ENCODE assay signal across 8 mouse cellular contexts in genomic region chr8:108714636-108715415, GRCm38 (mm10).
A peak's percentile ranks its signal among the peaks of the same experiment; 100 is the strongest.
DNase-seq lines count a peak whose midpoint lies in the region; ATAC-seq and TF ChIP-seq lines count a peak whose summit lies in the region.

No protein-coding gene starts in this region.

- H3K27ac ChIP-seq in embryonic fibroblast, embryonic 13.5 days (ENCODE audit: insufficient read depth, low read length), result peak overlapping the region; percentile 97
- H3K27ac ChIP-seq in heart, postnatal 0 days (ENCODE audit: low read depth), result peak overlapping the region; percentile 91

- 0% methylated on average over 47 of the region's 84 CpGs for WGBS in heart, postnatal 0 days

- H3K4me1 ChIP-seq in embryonic fibroblast, embryonic 13.5 days (ENCODE audit: control insufficient read depth, insufficient read depth, low read length), result peaks cover 7% of the 10 kb centered on the region; the same call in 1 of the 2 replicates
- peaks cover 48% of the 10 kb centered on the region for H3K4me1 ChIP-seq in heart, postnatal 0 days (ENCODE audit: control insufficient read depth, insufficient read depth)

- TF ChIP-seq CTCF in Patski (IDR thresholded peaks at IDR 0.05), result no peak
- TF ChIP-seq CTCF in embryonic fibroblast, embryonic 13.5 days (IDR thresholded peaks at IDR 0.05; ENCODE audit: borderline replicate concordance, insufficient read depth, low read length), result no peak
- TF ChIP-seq CTCF in heart, postnatal 0 days (IDR thresholded peaks at IDR 0.05; ENCODE audit: low read depth), result 0 out of 2 replicates have a peak, but pooled peaks have one; percentile 10

- CTCF ChIA-PET in Patski (lab: Charles Lee), result no interaction called here

- peak overlapping the region; percentile 79 for H3K9ac ChIP-seq in heart, postnatal 0 days (replicated peaks; ENCODE audit: low read depth, low read length)

- DNase-seq in B cell, adult 2 months, result peak; percentile 49 to 50
- DNase-seq in Patski (ENCODE audit: low read depth, low spot score), result no peak
- no peak for DNase-seq in heart, postnatal 0 days (ENCODE audit: low spot score)
- peak; percentile 50 to 86 for DNase-seq in kidney, postnatal 25 days
- peak; percentile 76 for DNase-seq in lung, postnatal 25 days (ENCODE audit: low spot score)
- DNase-seq in retina, embryonic 14.5 days (ENCODE audit: low spot score), result peak; percentile 74
- DNase-seq in T-cell, adult 2 months (ENCODE audit: low spot score), result no peak

- peak; percentile 68 for ATAC-seq in Patski
- ATAC-seq in heart, postnatal 0 days (ENCODE audit: insufficient read depth, low read depth), result peak; percentile 72

- H3K4me3 ChIP-seq in embryonic fibroblast, embryonic 13.5 days (ENCODE audit: insufficient read depth, low read length), result peak overlapping the region; percentile 65
- H3K4me3 ChIP-seq in heart, postnatal 0 days (ENCODE audit: low read depth, low read length), result peak overlapping the region; percentile 80

- in situ Hi-C loops in Patski (cut with MboI; ENCODE audit: low pct_unique_long_range_greater_than_20kb), result loop anchor here (5.0 kb wide), 3 partner anchors 42 to 182 kb away; no protein-coding TSS in a partner anchor

- POLR2A ChIA-PET in Patski (lab: Charles Lee), result interaction anchor here (0.5 to 1.3 kb wide), 3 partner anchors 11 to 1237 kb away, joined by 3 to 5 read pairs (median 3); no protein-coding TSS in a partner anchor

- H3K4me2 ChIP-seq in heart, postnatal 0 days (ENCODE audit: low read depth, low read length), result peak overlapping the region; percentile 96

- no peaks in the 10 kb centered on the region for H3K27me3 ChIP-seq in Patski
- H3K27me3 ChIP-seq in heart, postnatal 0 days (ENCODE audit: control insufficient read depth, insufficient read depth, low read length), result no peaks in the 10 kb centered on the region

- no peaks in the 10 kb centered on the region for H3K9me3 ChIP-seq in heart, postnatal 0 days (replicated peaks; ENCODE audit: control insufficient read depth, low read length)

- TF ChIP-seq POLR2A in embryonic fibroblast, embryonic 13.5 days (IDR thresholded peaks at IDR 0.05; ENCODE audit: low read depth, low read length), result peak; percentile 14

- H3K36me3 ChIP-seq in heart, postnatal 0 days (replicated peaks; ENCODE audit: control insufficient read depth, insufficient read depth, low read length), result no peaks in the 10 kb centered on the region

- TF ChIP-seq EP300 in heart, postnatal 0 days (IDR thresholded peaks at IDR 0.05; ENCODE audit: low read depth), result no peak

Comparison
In these comparisons a context has a peak if more than half of its experiments do, and no peak if none do; other contexts are left out.
1. DNase-seq: peak in B cell, adult 2 months (2 of 2), kidney, postnatal 25 days (2 of 2), lung, postnatal 25 days (single experiment) and retina, embryonic 14.5 days (single experiment); none in Patski (single experiment), heart, postnatal 0 days (single experiment) and T-cell, adult 2 months (single experiment).